Mouse (Mus musculus): Measurements from ENCODE around the gene Mrpl20.

- no peak for TF ChIP-seq CTCF (IDR thresholded peaks at IDR 0.05; ENCODE audit: borderline replicate concordance, extremely low read depth, insufficient read depth, insufficient read length)
- TF ChIP-seq POLR2A (IDR thresholded peaks at IDR 0.05; ENCODE audit: borderline replicate concordance, extremely low read depth, insufficient read depth, insufficient read length, poor library complexity, severe bottlenecking), result no peak
These were observed 32.1 kb upstream of the Mrpl20 start for GRCm38 (mm10) chr4:155770626-155771025.

Data from brain, embryonic 14.5 days (tissue).